Mouse (Mus musculus) lung, postnatal 0 days (tissue): ENCODE measurements at regions not wholly inside any gene's neighbourhood (a gene's known extent, or its start where the extent isn't known, plus 50 kb on each side); places are given as distances from the start of the nearest gene placed in this dataset.

Experiments used
- CTCF ChIP-seq: IDR thresholded peaks from 2 replicates; pipeline ENCODE4 v1.5.1; 2016; ENCODE audit warnings: antibody characterized with exemption, mild to moderate bottlenecking
- EP300 ChIP-seq: IDR thresholded peaks from 2 replicates; pipeline ENCODE4 v1.6.1; 2016; ENCODE audit warnings: antibody characterized with exemption, mild to moderate bottlenecking, control low read depth

DNA sequence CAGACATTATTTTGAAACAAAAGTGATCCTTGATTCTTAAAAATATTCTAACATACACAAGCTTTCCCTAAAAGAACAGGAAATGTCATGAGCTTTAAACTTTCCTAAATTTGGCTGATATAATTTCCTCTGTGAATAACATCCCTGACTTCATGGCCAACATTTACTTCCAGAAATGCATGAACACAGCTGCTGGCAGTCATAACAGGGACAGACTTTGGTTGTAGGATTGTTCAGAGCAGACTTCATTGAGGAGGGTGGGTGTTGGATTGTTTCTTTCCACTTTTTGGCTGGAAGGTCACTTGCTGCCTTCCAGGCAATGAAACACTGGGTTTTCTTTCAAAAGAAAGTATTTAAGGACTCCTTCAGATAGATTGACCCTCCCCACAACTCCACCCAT lies 983.6 kb downstream of the Gsdmc2 start:
- TF ChIP-seq CTCF: no peak
- TF ChIP-seq EP300: no peak
